Mouse (Mus musculus): ENCODE results near the gene Adig. TPM values are rescaled to one million over a fixed set of nuclear protein-coding genes. Genes with fewer than 3 reads are reported as not detected.

Adig gene
- polyA plus RNA-seq, 1 experiment from 2014 or later = not detected

- H3K9ac ChIP-seq (replicated peaks) = no peak overlapping the region
- no peak for ATAC-seq
- WGBS (ENCODE audit: insufficient replicate concordance) = 2% methylated on average over 4 of the region's 4 CpGs
Observed at GRCm38 (mm10) chr2:158534090-158534489, 31.7 kb downstream of the Adig start.

DNA sequence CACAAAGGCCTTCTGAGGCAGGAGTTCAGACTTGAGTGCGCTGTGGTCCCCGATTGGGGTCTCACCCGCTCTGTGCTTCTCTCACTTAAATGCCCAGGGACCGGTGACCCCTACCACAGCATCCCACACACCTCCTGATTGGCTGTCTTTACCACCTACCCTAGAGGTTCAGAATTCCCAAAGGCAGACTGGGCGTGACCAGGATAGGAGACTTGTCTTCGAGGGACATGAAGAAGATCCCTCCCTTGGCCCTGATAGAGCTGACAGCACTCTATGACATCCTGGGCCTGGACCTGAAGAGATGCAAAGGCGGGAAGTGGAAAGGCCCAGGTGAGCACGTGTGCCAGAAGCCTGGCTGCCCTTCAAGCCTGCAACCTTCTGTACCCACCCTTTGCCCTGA is 32.1 kb downstream of the Adig start:
- no peak for TF ChIP-seq EP300 (IDR thresholded peaks at IDR 0.05; ENCODE audit: low read depth)
- no peak for TF ChIP-seq CTCF (IDR thresholded peaks at IDR 0.05; ENCODE audit: low read depth)
- H3K36me3 ChIP-seq (replicated peaks; ENCODE audit: insufficient read depth, low read length) = no peaks in the 10 kb centered on the region
- DNase-seq = no peak
- no peaks in the 10 kb centered on the region for H3K9me3 ChIP-seq (ENCODE audit: low read length)
- H3K4me1 ChIP-seq (ENCODE audit: insufficient read depth) = no peaks in the 10 kb centered on the region
- H3K27ac ChIP-seq (ENCODE audit: low read depth) = no peak overlapping the region
- WGBS (ENCODE audit: insufficient replicate concordance) = 63% methylated on average over 8 of the region's 8 CpGs
- ATAC-seq = no peak
- no peak overlapping the region for H3K4me2 ChIP-seq (ENCODE audit: low read depth, low read length)
- H3K4me3 ChIP-seq (ENCODE audit: low read depth, low read length) = no peak overlapping the region
- H3K9ac ChIP-seq (replicated peaks) = no peak overlapping the region
- no peaks in the 10 kb centered on the region for H3K27me3 ChIP-seq (ENCODE audit: insufficient read depth, low read length)

More at GRCm38 (mm10) chr2:158534090-158534489, 31.7 kb downstream of the Adig start:
- Histone ChIP-seq H3K4me2 (ENCODE audit: low read depth, low read length) (no peak overlapping the region), H3K36me3 (replicated peaks; ENCODE audit: insufficient read depth, low read length) (no peaks in the 10 kb centered on the region), H3K27ac (ENCODE audit: low read depth) (no peak overlapping the region), H3K9me3 (ENCODE audit: low read length) (no peaks in the 10 kb centered on the region), H3K4me3 (ENCODE audit: low read depth, low read length) (no peak overlapping the region), H3K27me3 (ENCODE audit: insufficient read depth, low read length) (no peaks in the 10 kb centered on the region), H3K4me1 (ENCODE audit: insufficient read depth) (no peaks in the 10 kb centered on the region)
- TF ChIP-seq EP300 (IDR thresholded peaks at IDR 0.05; ENCODE audit: low read depth) (no peak), CTCF (IDR thresholded peaks at IDR 0.05; ENCODE audit: low read depth) (peak; percentile 71)
- peak; percentile 54 for DNase-seq

GRCm38 (mm10) chr2:158539433-158540305 is 37.3 kb downstream of the Adig start:
- H3K4me2 ChIP-seq (ENCODE audit: low read depth, low read length) = no peak overlapping the region; the same call in 1 of the 2 replicates
- DNase-seq = peak; percentile 38
- no peak for ATAC-seq
- 47% methylated on average over 24 of the region's 24 CpGs for WGBS (ENCODE audit: insufficient replicate concordance)
- H3K27me3 ChIP-seq (ENCODE audit: insufficient read depth, low read length) = no peaks in the 10 kb centered on the region
- no peak overlapping the region for H3K27ac ChIP-seq (ENCODE audit: low read depth)
- no peak overlapping the region for H3K9ac ChIP-seq (replicated peaks)
- H3K36me3 ChIP-seq (replicated peaks; ENCODE audit: insufficient read depth, low read length) = no peaks in the 10 kb centered on the region
- no peaks in the 10 kb centered on the region for H3K4me1 ChIP-seq (ENCODE audit: insufficient read depth)
- no peak overlapping the region for H3K4me3 ChIP-seq (ENCODE audit: low read depth, low read length)
- no peaks in the 10 kb centered on the region for H3K9me3 ChIP-seq (ENCODE audit: low read length)
- TF ChIP-seq EP300 (IDR thresholded peaks at IDR 0.05; ENCODE audit: low read depth) (no peak), CTCF (IDR thresholded peaks at IDR 0.05; ENCODE audit: low read depth) (no peak)

DNA sequence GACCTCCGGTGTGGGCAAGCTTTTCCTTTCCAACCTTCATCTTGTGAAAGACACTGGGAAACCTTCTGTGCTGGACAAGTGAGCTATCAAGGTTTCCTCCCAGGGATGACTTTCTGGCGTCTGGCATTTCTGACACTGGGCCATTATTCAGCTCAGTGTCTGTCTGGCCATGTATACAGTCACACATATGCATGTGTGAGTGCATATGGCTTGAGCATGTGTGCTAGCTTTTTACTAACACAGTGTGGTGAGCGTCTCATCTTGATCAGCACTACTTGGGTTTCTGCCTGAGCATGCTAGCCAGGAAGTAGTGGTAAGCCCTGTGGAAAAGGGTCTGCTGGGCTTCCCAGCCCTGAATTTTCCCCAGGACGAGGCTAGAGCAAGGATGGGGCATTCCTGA is 38.9 kb downstream of the Adig start:
- no peaks in the 10 kb centered on the region for H3K36me3 ChIP-seq (replicated peaks; ENCODE audit: insufficient read depth, low read length)
- 38% methylated on average over 4 of the region's 4 CpGs for WGBS (ENCODE audit: insufficient replicate concordance)
- no peaks in the 10 kb centered on the region for H3K4me1 ChIP-seq (ENCODE audit: insufficient read depth)
- DNase-seq = no peak
- H3K27me3 ChIP-seq (ENCODE audit: insufficient read depth, low read length) = 0 out of 2 replicates have a peak, but pooled peaks cover under 1% of the 10 kb centered on the region
- H3K4me2 ChIP-seq (ENCODE audit: low read depth, low read length) = no peak overlapping the region
- no peaks in the 10 kb centered on the region for H3K9me3 ChIP-seq (ENCODE audit: low read length)
- H3K9ac ChIP-seq (replicated peaks) = no peak overlapping the region
- ATAC-seq = no peak
- H3K27ac ChIP-seq (ENCODE audit: low read depth) = no peak overlapping the region
- H3K4me3 ChIP-seq (ENCODE audit: low read depth, low read length) = no peak overlapping the region
- no peak for TF ChIP-seq EP300 (IDR thresholded peaks at IDR 0.05; ENCODE audit: low read depth)
- no peak for TF ChIP-seq CTCF (IDR thresholded peaks at IDR 0.05; ENCODE audit: low read depth)

DNA sequence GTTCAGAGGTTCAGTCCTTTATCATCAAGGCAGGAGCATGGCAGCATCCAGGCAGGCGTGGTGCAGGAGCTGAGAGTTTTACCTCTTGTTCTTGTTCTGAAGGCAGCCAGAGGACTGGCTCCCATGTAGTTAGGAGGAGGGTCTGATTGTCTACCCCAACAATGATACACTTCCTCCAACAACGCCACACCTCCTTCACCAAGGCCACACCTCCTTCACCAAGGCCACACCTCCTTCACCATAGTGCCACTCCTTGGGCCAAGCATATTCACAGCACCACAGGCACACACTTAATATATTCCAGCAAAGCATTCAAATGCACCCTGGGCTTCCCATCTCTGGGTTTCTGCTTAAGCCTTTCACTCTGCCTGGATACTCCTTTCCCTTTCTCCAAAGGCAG is 42.9 kb downstream of the Adig start:
- Histone ChIP-seq H3K4me2 (ENCODE audit: low read depth, low read length) (no peak overlapping the region), H3K27ac (ENCODE audit: low read depth) (no peak overlapping the region), H3K4me3 (ENCODE audit: low read depth, low read length) (no peak overlapping the region), H3K9me3 (ENCODE audit: low read length) (no peaks in the 10 kb centered on the region), H3K27me3 (ENCODE audit: insufficient read depth, low read length) (peaks cover 5% of the 10 kb centered on the region; the same call in 1 of the 2 replicates), H3K4me1 (ENCODE audit: insufficient read depth) (no peaks in the 10 kb centered on the region), H3K36me3 (replicated peaks; ENCODE audit: insufficient read depth, low read length) (no peaks in the 10 kb centered on the region), H3K9ac (replicated peaks) (no peak overlapping the region)
- WGBS (ENCODE audit: insufficient replicate concordance) = 53% methylated on average over 2 of the region's 2 CpGs
- TF ChIP-seq CTCF (IDR thresholded peaks at IDR 0.05; ENCODE audit: low read depth) (no peak), EP300 (IDR thresholded peaks at IDR 0.05; ENCODE audit: low read depth) (no peak)
- DNase-seq = no peak
- no peak for ATAC-seq

DNA sequence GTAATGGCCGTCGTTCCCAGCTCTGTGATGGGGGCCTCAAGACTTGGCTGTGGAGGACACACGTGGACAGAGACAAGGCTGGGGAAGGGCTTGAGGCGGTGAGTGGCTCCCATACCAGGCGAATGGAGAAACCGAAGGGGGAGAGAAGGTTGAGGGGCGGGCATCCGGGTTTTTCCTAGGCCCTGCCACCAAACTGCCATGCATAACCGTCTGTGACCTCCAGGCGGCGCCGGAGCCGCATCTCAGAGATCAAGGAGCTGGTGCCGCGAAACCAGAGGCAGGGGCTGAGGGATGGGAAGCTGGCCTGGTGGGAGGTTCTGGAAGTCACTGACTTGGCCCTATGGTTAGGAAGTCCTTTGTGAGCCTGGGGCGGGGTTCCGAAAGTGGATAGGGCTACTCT is 44.3 kb downstream of the Adig start:
- H3K9ac ChIP-seq (replicated peaks) = no peak overlapping the region
- peaks cover 8% of the 10 kb centered on the region; the same call in 1 of the 2 replicates for H3K27me3 ChIP-seq (ENCODE audit: insufficient read depth, low read length)
- H3K9me3 ChIP-seq (ENCODE audit: low read length) = no peaks in the 10 kb centered on the region
- peak; percentile 91 for TF ChIP-seq CTCF (IDR thresholded peaks at IDR 0.05; ENCODE audit: low read depth)
- TF ChIP-seq EP300 (IDR thresholded peaks at IDR 0.05; ENCODE audit: low read depth) = no peak
- ATAC-seq (0 out of 2 replicates have a peak, but pooled peaks have one; percentile 12), DNase-seq (peak; percentile 76)
- WGBS (ENCODE audit: insufficient replicate concordance) = 9% methylated on average over 17 of the region's 17 CpGs
- H3K4me1 ChIP-seq (ENCODE audit: insufficient read depth) = no peaks in the 10 kb centered on the region
- H3K4me3 ChIP-seq (ENCODE audit: low read depth, low read length) = no peak overlapping the region
- H3K4me2 ChIP-seq (ENCODE audit: low read depth, low read length) = no peak overlapping the region
- H3K36me3 ChIP-seq (replicated peaks; ENCODE audit: insufficient read depth, low read length) = no peaks in the 10 kb centered on the region
- H3K27ac ChIP-seq (ENCODE audit: low read depth) = no peak overlapping the region

Data from liver, postnatal 0 days (tissue).